Mouse (Mus musculus) frontal cortex, adult 2 months (tissue): Measurements from ENCODE around the gene Zfp345. TPM values are rescaled to one million over a fixed set of nuclear protein-coding genes. Genes with fewer than 3 reads are reported as not detected.
A peak's percentile ranks its signal among the peaks of the same experiment; 100 is the strongest.
"Not testable (repeated sequence)": the region's sequence is repeated elsewhere in the genome, so short reads cannot be mapped to it uniquely, and the experiment has no call there.

Experiments used
- DNase-seq, 2 experiments: peaks; one replicate each; pipeline ENCODE4 v3.0.0; 2022; ENCODE audit warnings: low spot score in 1 of 2; ENCODE audit errors: extremely low spot score in 1 of 2
- polyA plus RNA-seq: library from polyadenylated mRNA; depleted of rRNA; stranded (reverse); fragments of >200 nt; gene quantifications from 2 replicates; pipeline ENCODE4 v1.2.3, GENCODE M21; 2012; rRNA removed

Zfp345 gene
- not detected in 2 replicates for polyA plus RNA-seq

DNA sequence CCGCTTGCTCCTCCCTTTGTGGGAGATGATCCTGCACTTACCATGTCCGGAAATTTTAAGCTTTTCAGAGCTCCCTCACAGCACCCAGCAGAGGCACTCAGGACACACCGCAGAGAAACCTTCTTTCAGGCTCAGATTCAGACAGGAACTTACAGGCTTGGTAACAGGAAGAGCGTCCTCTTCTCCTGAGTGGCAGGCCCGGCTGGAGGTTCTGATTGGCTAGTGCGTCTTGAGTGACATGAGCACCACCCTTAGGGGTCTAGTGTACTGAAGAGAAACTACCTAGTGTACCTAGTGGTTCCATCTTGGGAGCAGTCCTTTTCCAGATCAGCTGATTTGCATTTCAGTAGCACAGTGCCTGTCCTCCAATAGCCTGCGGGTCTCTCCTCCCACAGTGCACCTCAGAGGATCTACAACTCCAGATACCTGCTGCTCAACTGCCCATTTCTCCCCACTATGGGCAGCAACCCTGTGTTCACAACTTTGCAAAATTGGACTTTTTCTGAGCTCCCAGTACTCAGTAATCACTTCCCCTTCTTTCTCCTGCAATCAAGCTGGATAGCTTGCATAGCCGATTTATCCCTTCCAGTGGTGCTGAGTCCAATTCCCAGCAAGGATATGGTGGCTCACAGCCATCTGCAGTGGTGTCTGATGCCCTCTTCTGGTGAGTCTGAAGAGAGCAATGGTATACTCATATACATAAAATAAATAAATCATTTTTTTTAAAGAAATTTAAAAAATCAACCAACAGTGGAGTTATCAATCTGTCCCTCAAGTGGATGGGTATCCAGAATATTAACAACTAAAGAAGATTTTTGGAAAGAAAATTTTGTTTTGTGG is at the start of gene Zfp345:
TSS of gene Zfp345 (minus strand) at position 153 of the 840 bp plus-strand sequence.
- not testable (repeated sequence) for DNase-seq

DNA sequence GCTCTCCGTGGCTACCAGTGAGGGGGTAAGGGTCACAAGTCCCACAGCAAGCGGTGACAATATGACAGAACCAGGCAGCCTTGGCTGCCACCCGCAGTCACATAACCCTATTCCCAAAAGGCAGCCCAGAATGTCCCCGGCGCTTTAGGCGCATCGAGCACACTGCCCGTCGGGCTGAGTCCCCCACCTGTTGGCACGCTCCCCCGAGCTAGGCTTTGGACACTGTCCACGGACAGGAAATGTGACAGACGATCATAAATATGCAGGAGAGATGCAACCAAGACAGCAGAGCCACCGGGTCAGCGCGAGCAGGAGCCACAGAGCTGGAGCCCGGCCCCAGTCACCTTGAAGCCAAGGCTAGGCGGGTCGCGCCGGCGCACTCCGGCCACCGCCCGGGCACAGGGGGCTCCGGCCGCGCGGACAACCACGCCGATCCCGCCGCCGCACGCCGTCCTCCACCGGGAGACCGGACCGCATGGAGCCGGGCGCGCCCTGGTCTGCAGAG is 40.9 kb upstream of the Zfp345 start:
- DNase-seq, result no peak

DNA sequence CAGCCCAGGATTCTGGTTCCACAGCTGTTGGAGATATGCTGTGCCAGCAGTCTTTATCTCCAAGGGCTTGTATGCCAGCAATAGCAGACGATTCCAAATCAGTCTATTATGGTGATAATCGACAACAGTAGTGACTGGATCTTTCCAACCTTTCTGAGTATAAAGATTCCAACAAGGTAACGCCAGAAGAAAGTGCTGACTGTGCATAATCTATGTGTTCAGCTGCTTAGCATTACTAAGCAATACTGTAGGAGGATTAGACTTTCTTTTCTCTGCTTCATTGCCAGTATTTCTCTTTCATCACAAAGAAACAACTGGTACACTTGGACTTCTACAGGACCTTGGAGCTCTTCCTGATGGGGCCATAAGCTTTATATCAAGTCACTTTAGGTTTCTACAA is 27.9 kb upstream of the Zfp345 start:
- DNase-seq, result no peak

DNA sequence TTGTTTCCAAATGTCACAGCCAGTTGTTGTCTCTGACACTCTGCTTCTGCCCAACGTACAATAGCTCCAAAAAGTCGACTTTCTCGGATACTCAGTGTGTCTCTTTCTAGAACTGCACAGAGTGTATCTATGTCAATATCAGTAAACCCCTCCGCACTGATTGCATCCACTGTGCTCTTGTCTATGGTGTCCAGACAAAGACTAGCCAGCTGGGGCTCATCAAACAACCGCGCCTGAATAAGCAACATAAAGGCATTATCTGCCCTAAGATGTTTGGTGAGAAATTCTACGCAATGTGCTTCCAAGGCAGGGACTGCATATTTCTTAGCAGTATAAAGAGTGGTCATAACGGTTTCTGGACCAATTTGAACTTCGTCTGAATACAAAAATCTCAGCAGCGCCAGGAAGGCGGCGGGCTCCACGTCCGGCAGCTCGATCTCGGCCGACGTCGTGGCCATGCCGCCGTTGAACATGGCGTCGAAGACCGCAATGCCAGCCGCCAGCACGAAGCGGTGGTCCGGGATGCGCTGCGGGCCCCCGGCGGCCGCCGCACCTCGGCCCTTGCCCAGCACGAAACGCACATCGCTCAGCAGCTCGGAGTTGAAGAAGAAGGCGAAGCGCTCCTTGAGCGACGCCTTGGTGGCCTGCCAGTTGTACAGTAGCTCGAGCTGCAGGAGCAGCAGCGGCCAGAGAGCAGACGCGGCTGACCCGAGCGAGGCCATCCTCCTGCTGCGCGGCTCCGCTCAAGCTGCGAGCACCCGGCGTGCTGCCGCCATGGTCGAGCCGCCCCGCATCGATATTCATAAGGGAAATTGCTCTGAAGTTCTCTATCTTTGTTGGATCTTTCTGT is 15.5 kb upstream of the Zfp345 start:
- not testable (repeated sequence) for DNase-seq

DNA sequence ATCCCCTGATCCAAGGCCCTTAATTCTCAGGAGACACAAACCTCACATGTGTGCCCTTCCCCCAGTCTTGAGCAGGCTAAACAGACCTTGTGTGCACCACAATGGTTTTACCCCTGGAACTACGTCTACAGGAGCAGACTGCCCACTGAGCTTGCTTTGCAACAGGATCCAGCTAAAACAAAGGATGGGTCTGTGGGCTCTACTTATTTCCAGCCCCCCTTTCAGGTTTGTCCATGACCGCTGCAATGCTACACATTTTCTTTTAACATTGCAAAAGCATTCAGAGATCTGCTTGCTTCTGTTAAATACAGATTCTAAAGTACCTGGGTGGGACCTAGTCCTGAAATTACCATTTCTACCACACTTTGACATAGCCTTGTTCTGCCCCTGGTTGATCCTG is 8.1 kb upstream of the Zfp345 start:
- DNase-seq, result no peak

DNA sequence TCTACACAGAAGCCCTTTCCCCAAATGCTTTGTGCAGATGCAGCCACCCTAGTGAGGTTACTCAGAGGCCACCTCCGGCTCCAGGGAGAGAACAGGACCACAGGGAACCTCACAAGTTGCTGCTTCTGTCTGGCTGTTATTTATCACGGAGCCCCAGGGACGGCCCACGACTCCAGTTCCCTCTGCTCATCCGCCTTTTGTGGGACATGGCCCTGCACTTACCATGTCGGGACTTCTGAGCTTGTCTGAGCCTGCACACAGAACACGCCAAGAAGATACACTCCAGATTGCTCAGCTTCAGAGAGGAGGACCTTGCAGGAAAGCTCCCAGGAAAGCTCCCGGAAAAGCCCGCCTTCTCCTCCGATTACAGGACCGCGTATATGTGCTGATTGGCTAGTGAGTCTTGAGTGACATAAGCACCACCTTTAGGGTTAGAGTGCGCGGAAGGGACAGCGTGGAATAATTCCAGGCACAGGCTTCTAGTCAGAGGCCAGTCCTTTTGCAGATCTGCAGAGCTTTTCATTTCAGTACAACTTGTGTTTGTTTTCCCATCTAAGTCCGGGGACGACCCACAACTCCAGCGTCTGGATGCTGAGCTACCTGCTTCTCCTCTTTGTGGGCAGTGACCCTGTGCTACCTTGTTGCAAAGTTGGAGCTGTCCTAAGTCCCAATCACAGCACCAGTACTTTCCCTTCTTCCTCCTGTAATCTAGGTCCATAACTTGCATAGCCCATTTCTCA is 33.5 kb downstream of the Zfp345 start, which contains the start of gene Zfp442:
TSS of gene Zfp442 (minus strand) at position 307 of the 740 bp plus-strand sequence.
- DNase-seq, result peak; percentile 64 to 80

DNA sequence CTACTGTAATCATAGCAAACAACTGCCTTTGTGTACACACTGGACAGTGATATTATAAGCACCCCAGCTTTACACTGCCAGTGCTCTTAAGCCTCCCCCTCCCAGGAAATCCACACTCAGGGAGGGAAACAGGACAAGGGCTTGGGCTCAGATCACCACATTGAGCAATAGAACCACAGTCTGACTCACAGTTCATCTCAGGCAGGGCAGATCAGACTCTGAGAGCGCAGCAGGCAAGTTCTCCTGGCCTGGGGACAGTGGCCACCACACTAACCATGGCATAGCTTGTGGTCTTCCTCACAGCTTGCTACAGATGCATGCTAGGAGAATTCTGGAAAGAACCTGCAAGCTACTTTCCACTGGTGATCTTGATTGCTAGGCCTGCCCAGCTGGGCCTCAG is 45.8 kb downstream of the Zfp345 start:
- not testable (repeated sequence) for DNase-seq

Other genes starting within 250 kb of the Zfp345 start
- gene Gm21994, start 229.5 kb downstream of the Zfp345 start, polyA plus RNA-seq, result 0.84 and 1.1 TPM in 2 replicates
- 0.06 TPM in 1 of 2 replicates, not detected in the other for gene Gm14124, start 227.6 kb downstream of the Zfp345 start, polyA plus RNA-seq
- not detected in 2 replicates for gene Gm10130, start 161.4 kb downstream of the Zfp345 start, polyA plus RNA-seq
- 3.1 and 5.3 TPM in 2 replicates for gene 3300002I08Rik, start 122.3 kb downstream of the Zfp345 start, polyA plus RNA-seq
- gene Zfp442, start 33.6 kb downstream of the Zfp345 start, polyA plus RNA-seq, result 1.3 and 1.7 TPM in 2 replicates
- gene Cst7, start 85.3 kb upstream of the Zfp345 start, polyA plus RNA-seq, result 0.48 and 1.1 TPM in 2 replicates
- gene Apmap, start 123.5 kb upstream of the Zfp345 start, polyA plus RNA-seq, result 61.2 TPM in 2 replicates
- 25.3 and 25.9 TPM in 2 replicates for gene Acss1, start 183.4 kb upstream of the Zfp345 start, polyA plus RNA-seq
- gene Vsx1, start 204.3 kb upstream of the Zfp345 start, polyA plus RNA-seq, result 0.15 and 0.16 TPM in 2 replicates